ENCODE assay signal across 7 mouse cellular contexts in the genomic region with DNA sequence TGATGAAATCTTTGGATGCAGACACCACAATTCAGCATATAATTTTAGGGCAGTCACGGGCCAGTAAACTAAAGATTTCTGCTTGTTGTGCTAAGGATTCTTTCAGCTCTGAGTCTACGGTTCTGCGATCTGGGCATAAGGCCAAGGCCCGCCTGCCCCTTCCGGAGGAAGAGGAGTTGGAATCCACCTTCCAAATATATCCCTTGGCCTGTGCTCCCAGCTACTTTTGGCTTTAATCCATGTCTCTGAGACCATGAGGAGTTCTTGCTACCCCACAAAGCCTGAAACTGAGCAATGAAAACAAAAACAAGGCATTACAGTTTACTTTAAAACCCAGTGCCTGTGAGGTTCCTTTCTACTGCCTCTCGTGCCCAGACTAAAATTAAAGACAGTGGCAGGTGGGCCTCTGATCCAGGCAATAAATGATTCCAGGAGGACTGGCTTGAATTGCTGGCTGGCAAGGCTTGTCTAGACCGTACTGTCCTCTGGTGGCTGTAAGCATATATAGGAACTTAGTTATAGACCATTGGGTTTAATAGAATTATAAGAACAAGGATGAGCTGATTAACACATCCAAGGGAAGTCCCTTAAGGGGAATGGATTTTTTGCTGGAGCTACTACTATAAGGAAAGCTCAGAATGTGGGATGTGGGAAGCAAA.
DNase-seq lines count a peak whose midpoint lies in the region; ATAC-seq and TF ChIP-seq lines count a peak whose summit lies in the region.

No protein-coding gene starts in this region.

- no peaks in the 10 kb centered on the region for H3K9me3 ChIP-seq in liver, embryonic 12.5 days (replicated peaks)

- no peaks in the 10 kb centered on the region for H3K79me2 ChIP-seq in liver, adult 2 months (ENCODE audit: control insufficient read depth, insufficient read depth, low read length)

- 52% methylated on average over 7 of the region's 7 CpGs for WGBS in liver, adult 2 months
- WGBS in liver, embryonic 12.5 days (ENCODE audit: insufficient replicate concordance) = 68% methylated on average over 7 of the region's 7 CpGs

- H3K4me1 ChIP-seq in liver, adult 2 months (ENCODE audit: control insufficient read depth, insufficient read depth, low read length) = no peaks in the 10 kb centered on the region
- no peaks in the 10 kb centered on the region for H3K4me1 ChIP-seq in liver, embryonic 12.5 days
- H3K4me1 ChIP-seq in brown adipose tissue, adult 24 weeks (ENCODE audit: control insufficient read depth, insufficient read depth, insufficient read length, low read length) = no peaks in the 10 kb centered on the region

- no peak for TF ChIP-seq POLR2A in liver, adult 2 months (IDR thresholded peaks at IDR 0.05; ENCODE audit: extremely low read depth, insufficient read depth, low read length)

- ATAC-seq in liver, embryonic 12.5 days = no peak

- H3K36me3 ChIP-seq in liver, adult 2 months (ENCODE audit: control insufficient read depth, insufficient read depth, low read length) = no peaks in the 10 kb centered on the region
- H3K36me3 ChIP-seq in liver, embryonic 12.5 days = no peaks in the 10 kb centered on the region

- no peak overlapping the region for H3K27ac ChIP-seq in liver, adult 2 months (replicated peaks; ENCODE audit: insufficient read depth, low read depth, low read length)
- H3K27ac ChIP-seq in liver, embryonic 12.5 days = no peak overlapping the region
- peak overlapping the region; percentile 63 for H3K27ac ChIP-seq in brown adipose tissue, adult 24 weeks (replicated peaks; ENCODE audit: low read depth, low read length)

- TF ChIP-seq CTCF in liver, adult 2 months (IDR thresholded peaks at IDR 0.05; ENCODE audit: low read depth, low read length) = no peak; the same call in 1 of the 2 replicates

- H3K4me2 ChIP-seq in liver, embryonic 12.5 days = no peak overlapping the region

- no peak overlapping the region for H3K9ac ChIP-seq in liver, adult 2 months (ENCODE audit: low read depth, low read length)
- no peak overlapping the region for H3K9ac ChIP-seq in liver, embryonic 12.5 days

- no peaks in the 10 kb centered on the region for H3K27me3 ChIP-seq in liver, adult 2 months (ENCODE audit: control insufficient read depth, insufficient read depth, low read length)
- no peaks in the 10 kb centered on the region for H3K27me3 ChIP-seq in liver, embryonic 12.5 days (replicated peaks)

- no peak overlapping the region for H3K4me3 ChIP-seq in liver, adult 2 months (ENCODE audit: insufficient read depth, low read depth, low read length)
- H3K4me3 ChIP-seq in liver, embryonic 12.5 days = no peak overlapping the region
- H3K4me3 ChIP-seq in brown adipose tissue, adult 24 weeks (ENCODE audit: insufficient read depth, low read depth, low read length) = no peak overlapping the region

- DNase-seq in liver, adult 2 months (ENCODE audit: extremely low read depth, low read depth, low spot score) = peak; percentile 1
- DNase-seq in heart, adult 9 months (ENCODE audit: low spot score in 2 of 2) = peak; percentile 64 to 76
- DNase-seq in kidney, postnatal 4 days = peak; percentile 69 to 80
- peak; percentile 0 to 27 for DNase-seq in urinary bladder, postnatal 36 days (ENCODE audit: low spot score in 2 of 2)
- no peak for DNase-seq in layer of hippocampus, adult 8-10 months (ENCODE audit: low spot score in 2 of 2)

Comparison
In these comparisons a context has a peak if more than half of its experiments do, and no peak if none do; other contexts are left out.
1. DNase-seq: peak in liver, adult 2 months (single experiment), heart, adult 9 months (2 of 2), kidney, postnatal 4 days (2 of 2) and urinary bladder, postnatal 36 days (2 of 2); none in layer of hippocampus, adult 8-10 months (0 of 2).